Mouse (Mus musculus): ENCODE measurements around the gene Eif4e3. TPM values are rescaled to one million over a fixed set of nuclear protein-coding genes. Genes with fewer than 3 reads are reported as not detected.

The Eif4e3 gene
- polyA plus RNA-seq, 1 experiment = 2.6 TPM

GRCm38 (mm10) chr6:99652341-99652740 is 14.2 kb downstream of the Eif4e3 start:
- 83% methylated on average over 2 of the region's 2 CpGs for WGBS
- no peaks in the 10 kb centered on the region for H3K27me3 ChIP-seq (ENCODE audit: control insufficient read depth, insufficient read depth, low read length)
- H3K36me3 ChIP-seq (ENCODE audit: control insufficient read depth, insufficient read depth, low read length) = no peaks in the 10 kb centered on the region
- no peak for TF ChIP-seq POLR2A (IDR thresholded peaks at IDR 0.05; ENCODE audit: low read depth, low read length)
- no peak for TF ChIP-seq CTCF (IDR thresholded peaks at IDR 0.05; ENCODE audit: extremely low read depth, insufficient read length, insufficient replicate concordance, low read depth, low read length)
- H3K27ac ChIP-seq (ENCODE audit: insufficient read depth, low read depth, low read length) = no peak overlapping the region
- no peaks in the 10 kb centered on the region; the same call in 1 of the 2 replicates for H3K4me1 ChIP-seq (ENCODE audit: control insufficient read depth, insufficient read depth, insufficient read length, low read length)
- no peak overlapping the region for H3K4me3 ChIP-seq (ENCODE audit: low read depth, low read length)

GRCm38 (mm10) chr6:99649307-99649706 is 17.3 kb downstream of the Eif4e3 start:
- WGBS = 61% methylated on average over 2 of the region's 2 CpGs
- H3K4me1 ChIP-seq (ENCODE audit: control insufficient read depth, insufficient read depth, insufficient read length, low read length) = no peaks in the 10 kb centered on the region; the same call in none of the 2 replicates
- TF ChIP-seq POLR2A (IDR thresholded peaks at IDR 0.05; ENCODE audit: low read depth, low read length) (no peak), CTCF (IDR thresholded peaks at IDR 0.05; ENCODE audit: extremely low read depth, insufficient read length, insufficient replicate concordance, low read depth, low read length) (no peak)

GRCm38 (mm10) chr6:99646344-99646743 is 20.2 kb downstream of the Eif4e3 start:
- 43% methylated on average over 10 of the region's 10 CpGs for WGBS
- TF ChIP-seq CTCF (IDR thresholded peaks at IDR 0.05; ENCODE audit: extremely low read depth, insufficient read length, insufficient replicate concordance, low read depth, low read length) (no peak), POLR2A (IDR thresholded peaks at IDR 0.05; ENCODE audit: low read depth, low read length) (no peak)
- H3K4me1 ChIP-seq (ENCODE audit: control insufficient read depth, insufficient read depth, insufficient read length, low read length) = peaks cover 4% of the 10 kb centered on the region; the same call in 1 of the 2 replicates
- no peak overlapping the region for H3K27ac ChIP-seq (ENCODE audit: insufficient read depth, low read depth, low read length)
- no peak overlapping the region for H3K4me3 ChIP-seq (ENCODE audit: low read depth, low read length)
- no peaks in the 10 kb centered on the region for H3K36me3 ChIP-seq (ENCODE audit: control insufficient read depth, insufficient read depth, low read length)
- no peaks in the 10 kb centered on the region for H3K27me3 ChIP-seq (ENCODE audit: control insufficient read depth, insufficient read depth, low read length)

More at GRCm38 (mm10) chr6:99649307-99649706, 17.3 kb downstream of the Eif4e3 start:
- Histone ChIP-seq H3K36me3 (ENCODE audit: control insufficient read depth, insufficient read depth, low read length) (no peaks in the 10 kb centered on the region), H3K27ac (ENCODE audit: insufficient read depth, low read depth, low read length) (no peak overlapping the region), H3K27me3 (ENCODE audit: control insufficient read depth, insufficient read depth, low read length) (no peaks in the 10 kb centered on the region), H3K4me3 (ENCODE audit: low read depth, low read length) (no peak overlapping the region)

- 0 out of 2 replicates have a peak overlapping the region, but pooled peaks have one; percentile 14 for H3K27ac ChIP-seq (ENCODE audit: insufficient read depth, low read depth, low read length)
Measured at GRCm38 (mm10) chr6:99644876-99645275, 21.7 kb downstream of the Eif4e3 start.

GRCm38 (mm10) chr6:99644386-99644785 is 22.2 kb downstream of the Eif4e3 start:
- Histone ChIP-seq H3K36me3 (ENCODE audit: control insufficient read depth, insufficient read depth, low read length) (peaks cover 4% of the 10 kb centered on the region), H3K4me3 (ENCODE audit: low read depth, low read length) (no peak overlapping the region), H3K27me3 (ENCODE audit: control insufficient read depth, insufficient read depth, low read length) (no peaks in the 10 kb centered on the region), H3K27ac (ENCODE audit: insufficient read depth, low read depth, low read length) (peak overlapping the region; percentile 14; the same call in 1 of the 2 replicates), H3K4me1 (ENCODE audit: control insufficient read depth, insufficient read depth, insufficient read length, low read length) (peaks cover 4% of the 10 kb centered on the region; the same call in 1 of the 2 replicates)
- WGBS = 55% methylated on average over 5 of the region's 5 CpGs
- TF ChIP-seq CTCF (IDR thresholded peaks at IDR 0.05; ENCODE audit: extremely low read depth, insufficient read length, insufficient replicate concordance, low read depth, low read length) (no peak), POLR2A (IDR thresholded peaks at IDR 0.05; ENCODE audit: low read depth, low read length) (no peak)

More at GRCm38 (mm10) chr6:99644876-99645275, 21.7 kb downstream of the Eif4e3 start:
- Histone ChIP-seq H3K4me1 (ENCODE audit: control insufficient read depth, insufficient read depth, insufficient read length, low read length) (peaks cover 4% of the 10 kb centered on the region; the same call in 1 of the 2 replicates), H3K4me3 (ENCODE audit: low read depth, low read length) (no peak overlapping the region), H3K27me3 (ENCODE audit: control insufficient read depth, insufficient read depth, low read length) (no peaks in the 10 kb centered on the region), H3K36me3 (ENCODE audit: control insufficient read depth, insufficient read depth, low read length) (no peaks in the 10 kb centered on the region)
- 83% methylated on average over 5 of the region's 5 CpGs for WGBS
- TF ChIP-seq CTCF (IDR thresholded peaks at IDR 0.05; ENCODE audit: extremely low read depth, insufficient read length, insufficient replicate concordance, low read depth, low read length) = no peak
- no peak for TF ChIP-seq POLR2A (IDR thresholded peaks at IDR 0.05; ENCODE audit: low read depth, low read length)

GRCm38 (mm10) chr6:99643439-99644199 is 23.0 kb downstream of the Eif4e3 start:
- H3K4me1 ChIP-seq (ENCODE audit: control insufficient read depth, insufficient read depth, insufficient read length, low read length) = peaks cover 4% of the 10 kb centered on the region; the same call in 1 of the 2 replicates
- no peaks in the 10 kb centered on the region for H3K27me3 ChIP-seq (ENCODE audit: control insufficient read depth, insufficient read depth, low read length)
- no peak for TF ChIP-seq POLR2A (IDR thresholded peaks at IDR 0.05; ENCODE audit: low read depth, low read length)
- no peak for TF ChIP-seq CTCF (IDR thresholded peaks at IDR 0.05; ENCODE audit: extremely low read depth, insufficient read length, insufficient replicate concordance, low read depth, low read length)
- H3K36me3 ChIP-seq (ENCODE audit: control insufficient read depth, insufficient read depth, low read length) = peaks cover 6% of the 10 kb centered on the region
- 31% methylated on average over 10 of the region's 10 CpGs for WGBS
- no peak overlapping the region for H3K4me3 ChIP-seq (ENCODE audit: low read depth, low read length)
- H3K27ac ChIP-seq (ENCODE audit: insufficient read depth, low read depth, low read length) = peak overlapping the region; percentile 14; the same call in 1 of the 2 replicates

GRCm38 (mm10) chr6:99637456-99637855 is 29.1 kb downstream of the Eif4e3 start:
- no peak for TF ChIP-seq POLR2A (IDR thresholded peaks at IDR 0.05; ENCODE audit: low read depth, low read length)
- Histone ChIP-seq H3K27ac (ENCODE audit: insufficient read depth, low read depth, low read length) (no peak overlapping the region), H3K36me3 (ENCODE audit: control insufficient read depth, insufficient read depth, low read length) (peaks cover 10% of the 10 kb centered on the region), H3K4me3 (ENCODE audit: low read depth, low read length) (no peak overlapping the region), H3K4me1 (ENCODE audit: control insufficient read depth, insufficient read depth, insufficient read length, low read length) (no peaks in the 10 kb centered on the region), H3K27me3 (ENCODE audit: control insufficient read depth, insufficient read depth, low read length) (no peaks in the 10 kb centered on the region)
- 73% methylated on average over 4 of the region's 4 CpGs for WGBS

All from small intestine, adult 2 months (tissue).